Comparison of ENCODE assay signal across 24 mouse cellular contexts in genomic region chr11:82168308-82168707, GRCm38 (mm10). TPM values are rescaled to one million over a fixed set of nuclear protein-coding genes. Genes with fewer than 3 reads are reported as not detected.
"Had no signal": no experiment of that assay in that cellular context is flagged by ENCODE, and none has a peak within 500 bp of the region (broad histone marks: within the 10 kb centered on the region; RNA-seq: fewer than 3 reads in every experiment).

No protein-coding gene starts in this region.

- H3K36me3 ChIP-seq: lung, embryonic 15.5 days; midbrain, embryonic 10.5 days; midbrain, embryonic 12.5 days; neural tube, embryonic 12.5 days had no signal

- H3K4me3 ChIP-seq: lung, embryonic 15.5 days; midbrain, embryonic 10.5 days; midbrain, embryonic 12.5 days; neural tube, embryonic 12.5 days had no signal

- H3K4me2 ChIP-seq: lung, embryonic 15.5 days; midbrain, embryonic 12.5 days; neural tube, embryonic 12.5 days had no signal

- DNase-seq: lung, adult 18-20 months; lung, postnatal 14 days; lung, postnatal 4 days; midbrain, embryonic 14.5 days; retina, postnatal 1 day; right cerebral cortex, adult 18-20 months; right cerebral cortex, postnatal 25 days; right cerebral cortex, postnatal 4 days; spleen, adult 18-20 months; thymus, adult 18-20 months; thymus, postnatal 14 days; thymus, postnatal 36 days had no signal

- H3K27me3 ChIP-seq: lung, embryonic 15.5 days; midbrain, embryonic 12.5 days; neural tube, embryonic 12.5 days had no signal

RNA-seq across cellular contexts. Expression of gene Ccl8, which starts 53.3 kb away (rescaled TPM):
- total RNA-seq: megakaryocyte, adult 5-6 weeks; megakaryocyte-erythroid progenitor cell, adult 5-6 weeks; neutrophil, adult 5-6 weeks had no signal
- polyA plus RNA-seq: liver, embryonic 16.5 days; lung, embryonic 15.5 days; midbrain, embryonic 10.5 days; midbrain, embryonic 12.5 days; midbrain, embryonic 14.5 days; midbrain, embryonic 16.5 days; neural tube, embryonic 12.5 days; neural tube, embryonic 14.5 days; stomach, embryonic 14.5 days; stomach, embryonic 16.5 days had no signal
